Mouse (Mus musculus) C2C12 (cell line): ENCODE data around the gene Tpgs1. TPM values are rescaled to one million over a fixed set of nuclear protein-coding genes. Genes with fewer than 3 reads are reported as not detected.

ENCODE experiments used
- H3K27me3 ChIP-seq: one replicate; pipeline ENCODE4 v1.6.1; 2011; ENCODE audit not compliant: control insufficient read depth, insufficient read depth, insufficient read length
- H3K36me3 ChIP-seq: one replicate; pipeline ENCODE4 v1.6.1; 2011; ENCODE audit not compliant: control insufficient read depth, insufficient read depth
- H3K4me3 ChIP-seq: one replicate; pipeline ENCODE4 v1.5.1; 2011; ENCODE audit warnings: mild to moderate bottlenecking, control low read depth; ENCODE audit not compliant: poor library complexity, insufficient read depth, severe bottlenecking
- H3K79me2 ChIP-seq: one replicate; pipeline ENCODE4 v1.6.1; 2011; ENCODE audit not compliant: control insufficient read depth, insufficient read depth
- H3K79me3 ChIP-seq: one replicate; pipeline ENCODE4 v1.6.1; 2011; ENCODE audit warnings: low read depth, control low read depth
- H3ac ChIP-seq: one replicate; pipeline ENCODE3; 2011; ENCODE audit warnings: low read depth; ENCODE audit not compliant: control insufficient read depth, insufficient read length
- CEBPB ChIP-seq: IDR thresholded peaks from one replicate; pipeline ENCODE4 v1.6.1; 2011; ENCODE audit warnings: low read depth, mild to moderate bottlenecking, control low read depth, moderate library complexity
- CTCF ChIP-seq: IDR thresholded peaks from one replicate; pipeline ENCODE4 v1.5.1; 2011; ENCODE audit not compliant: control insufficient read depth, insufficient read depth, insufficient read length
- FOSL1 ChIP-seq: IDR thresholded peaks from one replicate; pipeline ENCODE4 v1.8.0; 2011; ENCODE audit warnings: mild to moderate bottlenecking, low read length; ENCODE audit not compliant: poor library complexity, insufficient read depth, severe bottlenecking
- MAX ChIP-seq: IDR thresholded peaks from one replicate; pipeline ENCODE4 v1.6.1; 2011; ENCODE audit warnings: mild to moderate bottlenecking, control low read depth
- MYOD1 ChIP-seq: IDR thresholded peaks from one replicate; pipeline ENCODE4 v1.6.1; 2011; ENCODE audit warnings: low read depth; ENCODE audit not compliant: control insufficient read depth, insufficient read length
- MYOG ChIP-seq: IDR thresholded peaks from one replicate; pipeline ENCODE4 v1.6.1; 2011; ENCODE audit not compliant: control insufficient read depth, insufficient read length; ENCODE audit errors: extremely low read depth
- USF1 ChIP-seq: IDR thresholded peaks from one replicate; pipeline ENCODE4 v1.6.1; 2011; ENCODE audit warnings: low read depth, mild to moderate bottlenecking, control low read depth, moderate library complexity
- polyA plus RNA-seq: library from polyadenylated mRNA; unstranded; fragments of >200 nt; fragmentation: generic; extraction: Trizol; gene quantifications from one replicate; pipeline ENCODE4 v1.2.1, GENCODE M21; 2012; ENCODE audit warnings: missing spikeins

Gene Tpgs1
- polyA plus RNA-seq, 1 experiment: 80.7 TPM

DNA sequence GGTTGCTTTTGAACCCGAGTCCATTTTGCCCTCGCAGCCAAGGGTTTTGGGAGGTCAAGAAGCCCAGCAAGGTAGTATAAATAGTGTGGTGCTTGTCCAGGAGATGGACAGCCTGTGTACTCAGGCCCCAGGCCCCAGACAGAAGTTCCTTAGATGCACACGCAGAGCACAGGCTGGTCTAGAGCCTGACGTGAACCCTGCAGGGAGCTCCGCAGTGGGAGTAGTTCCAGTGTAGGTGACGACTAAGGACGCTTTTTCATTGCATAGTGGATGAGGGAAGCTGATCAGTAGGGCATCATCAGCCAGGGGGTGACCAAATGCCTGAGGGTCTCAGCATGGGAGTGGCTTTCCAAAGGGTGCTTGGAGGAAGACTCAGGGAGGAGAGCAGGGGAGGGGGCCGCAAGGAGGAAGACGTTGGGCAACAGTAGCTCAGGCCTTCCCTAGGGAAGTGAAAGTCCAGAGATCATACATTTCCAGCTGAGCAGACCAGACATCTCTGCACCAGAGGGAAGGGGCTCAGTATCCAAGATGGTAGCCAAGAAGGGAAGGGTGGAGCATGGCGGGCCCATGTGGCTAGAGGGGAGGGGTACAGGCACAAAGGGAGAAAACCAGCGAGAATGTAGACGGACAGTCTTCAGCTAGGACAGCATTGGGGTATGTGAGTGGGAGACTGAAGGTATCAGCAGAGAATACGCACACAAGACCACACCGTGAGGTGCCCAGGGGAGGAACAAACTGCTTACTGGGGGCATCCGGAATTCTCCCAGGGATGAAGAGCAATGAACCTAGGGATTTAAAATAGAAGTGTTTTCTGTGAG lies 1.1 kb downstream of the Tpgs1 start:
- H3K36me3 ChIP-seq: peaks cover 7% of the 10 kb centered on the region
- peaks cover 23% of the 10 kb centered on the region for H3K79me2 ChIP-seq
- peak overlapping the region; percentile 85 for H3ac ChIP-seq
- H3K27me3 ChIP-seq: peaks cover 10% of the 10 kb centered on the region
- H3K79me3 ChIP-seq: peaks cover 14% of the 10 kb centered on the region
- H3K4me3 ChIP-seq: peak overlapping the region; percentile 92
- TF ChIP-seq CTCF (no peak), USF1 (no peak), CEBPB (no peak), MAX (no peak), FOSL1 (no peak), MYOD1 (no peak), MYOG (no peak)

DNA sequence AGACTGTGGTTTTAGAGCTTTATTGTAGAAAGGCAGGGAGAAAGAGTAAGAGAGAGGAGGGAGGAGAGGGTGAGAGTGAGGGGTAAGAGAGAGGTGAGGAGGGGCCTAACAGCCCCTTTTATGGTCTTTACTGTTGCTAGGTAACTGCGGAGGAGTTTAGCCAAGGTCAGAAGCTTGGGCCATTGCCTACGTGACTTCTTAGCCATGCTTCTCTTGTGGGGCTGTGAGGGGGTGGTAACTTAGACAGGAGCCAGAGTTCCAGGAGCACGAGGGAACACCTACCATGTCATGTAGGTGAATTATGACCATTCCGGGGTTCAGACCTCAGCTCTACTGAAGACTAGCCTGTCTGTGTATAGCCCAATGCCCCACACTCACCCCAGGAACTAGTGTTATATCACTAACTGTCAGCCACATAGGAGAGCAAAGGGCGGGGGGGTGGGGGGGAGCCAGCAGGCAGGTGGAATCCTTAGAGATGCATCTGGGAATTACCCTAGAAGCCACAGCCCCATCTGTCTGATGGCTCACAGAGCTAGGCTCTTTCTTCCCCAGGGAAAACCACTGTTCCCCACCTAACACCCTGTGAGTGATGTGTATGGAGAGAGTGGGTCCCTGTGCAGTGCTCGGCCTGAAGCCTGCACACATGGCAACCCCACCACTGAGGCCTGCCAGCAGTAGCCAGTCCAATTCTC lies 2.4 kb downstream of the Tpgs1 start:
- TF ChIP-seq FOSL1 (no peak), MYOG (no peak), MAX (no peak), CTCF (no peak), USF1 (no peak), CEBPB (no peak)
- H3K27me3 ChIP-seq: peaks cover under 1% of the 10 kb centered on the region
- peaks cover 14% of the 10 kb centered on the region for H3K79me3 ChIP-seq
- H3ac ChIP-seq: no peak overlapping the region
- H3K4me3 ChIP-seq: no peak overlapping the region
- H3K79me2 ChIP-seq: peaks cover 23% of the 10 kb centered on the region
- H3K36me3 ChIP-seq: peaks cover 7% of the 10 kb centered on the region

DNA sequence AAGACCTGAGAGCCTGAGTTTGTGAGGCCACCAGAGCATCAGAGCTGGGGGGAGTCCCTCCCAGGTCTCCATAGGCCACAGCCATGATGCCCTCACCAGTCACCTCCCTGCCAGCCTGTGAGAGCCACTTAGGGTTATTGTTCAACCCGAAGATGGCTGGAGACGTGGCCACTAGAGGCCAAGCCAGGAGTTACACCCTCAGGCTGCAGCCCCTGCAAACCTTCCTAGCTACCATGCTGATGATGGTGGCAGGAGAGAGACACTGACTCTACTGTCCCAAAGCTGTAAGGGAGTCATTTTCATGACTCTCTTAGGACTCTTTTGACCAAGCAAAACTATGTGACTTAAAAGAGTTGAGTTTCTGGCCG lies 2.9 kb downstream of the Tpgs1 start:
- H3K4me3 ChIP-seq: no peak overlapping the region
- peaks cover 23% of the 10 kb centered on the region for H3K79me2 ChIP-seq
- H3K36me3 ChIP-seq: peaks cover 7% of the 10 kb centered on the region
- H3ac ChIP-seq: no peak overlapping the region
- no peaks in the 10 kb centered on the region for H3K27me3 ChIP-seq
- TF ChIP-seq USF1 (no peak), CEBPB (no peak), MYOG (no peak), MYOD1 (no peak), CTCF (no peak), FOSL1 (no peak)
- peaks cover 14% of the 10 kb centered on the region for H3K79me3 ChIP-seq

DNA sequence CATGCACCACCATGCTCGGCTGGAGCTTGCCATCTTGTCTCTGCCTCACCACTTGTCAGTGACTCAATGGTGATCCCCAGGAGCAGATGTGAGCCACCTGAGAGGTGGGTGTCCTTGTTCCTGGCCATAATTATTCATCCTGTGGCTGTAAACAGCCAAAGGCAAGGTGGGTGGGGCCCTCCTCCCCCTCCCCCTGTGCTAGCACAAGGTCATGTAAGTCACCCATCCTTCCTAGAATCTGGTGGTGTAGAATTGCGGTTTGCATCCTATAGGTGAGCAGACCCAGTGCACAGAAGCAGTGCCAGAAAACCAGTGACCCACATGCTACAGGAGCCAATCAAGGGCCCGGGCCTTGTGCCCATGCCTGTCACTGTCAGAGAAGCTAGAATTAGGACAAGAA lies 3.9 kb downstream of the Tpgs1 start:
- no peak for TF ChIP-seq CTCF
- TF ChIP-seq MYOG: no peak
- TF ChIP-seq USF1: no peak
- TF ChIP-seq FOSL1: no peak
- peaks cover 23% of the 10 kb centered on the region for H3K79me2 ChIP-seq
- H3ac ChIP-seq: no peak overlapping the region
- no peaks in the 10 kb centered on the region for H3K27me3 ChIP-seq
- H3K36me3 ChIP-seq: peaks cover 7% of the 10 kb centered on the region
- no peak overlapping the region for H3K4me3 ChIP-seq
- H3K79me3 ChIP-seq: peaks cover 14% of the 10 kb centered on the region

DNA sequence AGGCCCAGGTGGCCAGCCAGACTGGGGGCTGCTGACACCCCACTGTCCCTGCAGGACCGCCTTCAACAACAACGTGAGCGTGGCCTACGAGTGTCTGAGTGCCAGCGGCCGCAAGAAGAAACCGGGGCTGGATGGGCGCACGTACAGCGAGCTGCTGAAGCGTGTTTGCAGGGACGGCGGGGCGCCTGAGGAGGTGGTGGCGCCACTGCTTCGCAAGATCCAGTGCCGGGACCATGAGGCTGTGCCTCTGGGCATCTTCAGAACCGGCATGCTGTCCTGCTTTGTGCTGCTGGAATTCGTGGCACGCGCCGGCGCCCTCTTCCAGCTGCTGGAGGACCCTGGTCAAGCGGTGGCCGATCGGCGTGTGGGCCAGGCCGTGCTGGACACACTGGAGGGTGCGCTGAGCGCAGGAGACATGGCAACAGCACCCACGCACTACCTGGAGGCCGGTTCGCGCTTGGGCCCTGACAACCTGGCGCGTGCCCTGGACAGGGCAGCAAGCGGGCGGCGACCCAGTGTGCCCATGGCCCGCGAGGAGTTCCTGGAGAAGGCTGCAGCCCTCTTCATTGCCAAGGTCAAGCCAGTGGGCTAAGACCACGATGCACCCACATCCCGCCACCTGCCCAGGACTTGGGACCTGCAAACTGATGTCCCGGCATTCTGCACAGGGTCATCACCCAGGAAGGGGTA lies 6.3 kb downstream of the Tpgs1 start:
- no peaks in the 10 kb centered on the region for H3K27me3 ChIP-seq
- peaks cover 7% of the 10 kb centered on the region for H3K36me3 ChIP-seq
- no peak overlapping the region for H3ac ChIP-seq
- peaks cover 5% of the 10 kb centered on the region for H3K79me3 ChIP-seq
- peaks cover 11% of the 10 kb centered on the region for H3K79me2 ChIP-seq
- H3K4me3 ChIP-seq: no peak overlapping the region
- TF ChIP-seq MYOD1 (no peak), MAX (no peak), MYOG (no peak), FOSL1 (no peak), CEBPB (no peak), USF1 (no peak), CTCF (no peak)
